Mouse (Mus musculus) megakaryocyte, embryonic 14.5 days (primary cell): ENCODE data around the gene Rbm28. TPM values are rescaled to one million over a fixed set of nuclear protein-coding genes. Genes with fewer than 3 reads are reported as not detected.

Experiments used
- H3K27me3 ChIP-seq: replicated peaks from 2 replicates; pipeline ENCODE3; 2012; ENCODE audit warnings: inconsistent platforms
- H3K36me3 ChIP-seq: replicated peaks from 2 replicates; pipeline ENCODE3; 2012; ENCODE audit warnings: low read length, inconsistent platforms, mixed read lengths
- H3K4me1 ChIP-seq: 2 replicates; pipeline ENCODE4 v1.6.1; 2012; ENCODE audit warnings: inconsistent platforms
- H3K4me3 ChIP-seq: replicated peaks from 2 replicates; pipeline ENCODE3; 2012; ENCODE audit warnings: moderate library complexity, mild to moderate bottlenecking, inconsistent platforms
- H3K9me3 ChIP-seq: 2 replicates; pipeline ENCODE4 v1.6.1; 2012; ENCODE audit warnings: inconsistent platforms
- FLI1 ChIP-seq: IDR thresholded peaks from 2 replicates; pipeline ENCODE4 v1.6.1; 2012; ENCODE audit warnings: low read length, inconsistent platforms, mixed read lengths
- GATA1 ChIP-seq: IDR thresholded peaks from 3 replicates; pipeline ENCODE4 v1.6.1; 2012; ENCODE audit warnings: mixed read lengths, low read length, inconsistent platforms, borderline replicate concordance
- polyA plus RNA-seq: library from polyadenylated mRNA; stranded (reverse); fragments of >175 nt; gene quantifications from 2 replicates; pipeline ENCODE4 v1.2.3, GENCODE M21; 2012; ENCODE audit warnings: low replicate concordance; ENCODE audit not compliant: insufficient read depth

The Rbm28 gene
- polyA plus RNA-seq, 1 experiment, result 10.4 TPM

DNA sequence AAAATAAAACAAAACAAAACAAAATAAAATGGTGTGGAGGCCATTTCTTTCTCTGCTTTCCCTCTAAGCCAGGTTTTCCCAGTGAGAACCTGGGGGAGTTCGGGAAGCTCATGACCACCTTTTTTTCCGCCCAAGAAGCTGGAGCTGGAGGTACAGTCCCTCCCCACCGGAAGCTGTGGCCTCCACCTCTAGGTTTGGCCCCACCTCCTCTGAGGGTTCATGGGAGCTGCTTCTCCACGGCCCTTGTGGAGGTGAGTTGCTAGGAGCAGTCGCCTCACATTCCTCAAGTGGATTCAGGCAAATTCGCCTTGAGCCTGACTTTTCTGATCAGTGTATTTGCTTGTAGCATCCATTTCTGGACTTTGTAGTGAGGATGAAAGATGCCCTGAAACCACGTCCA, 49.0 kb downstream of the Rbm28 start:
- H3K9me3 ChIP-seq, result peaks cover 24% of the 10 kb centered on the region

DNA sequence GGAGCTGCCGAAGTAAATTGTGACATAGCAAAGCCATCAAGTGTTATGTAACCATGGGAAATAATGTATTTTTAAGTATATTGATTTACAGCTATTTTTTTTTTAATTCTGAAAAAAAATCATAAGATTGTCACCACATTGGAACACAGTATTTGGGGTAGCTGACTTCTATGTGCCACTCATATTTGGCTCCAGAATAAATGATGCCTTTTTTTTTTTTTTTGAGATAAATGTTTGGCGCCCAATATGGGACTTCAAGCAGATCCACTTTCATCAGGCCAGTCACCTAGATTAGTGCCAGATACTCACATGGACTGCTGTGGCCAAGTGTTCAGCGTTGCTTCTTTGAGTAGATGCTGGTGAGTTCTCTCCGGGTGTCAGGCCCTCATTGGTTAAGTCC, 53.3 kb downstream of the Rbm28 start:
- H3K4me3 ChIP-seq, result no peak overlapping the region
- TF ChIP-seq GATA1 (no peak), FLI1 (no peak)
- peaks cover 25% of the 10 kb centered on the region for H3K9me3 ChIP-seq
- H3K36me3 ChIP-seq, result no peaks in the 10 kb centered on the region
- peaks cover 6% of the 10 kb centered on the region for H3K27me3 ChIP-seq
- H3K4me1 ChIP-seq, result no peaks in the 10 kb centered on the region

More for the DNA sequence above, 49.0 kb downstream of the Rbm28 start:
- peaks cover 13% of the 10 kb centered on the region for H3K27me3 ChIP-seq
- no peaks in the 10 kb centered on the region for H3K4me1 ChIP-seq
- no peaks in the 10 kb centered on the region for H3K36me3 ChIP-seq
- TF ChIP-seq GATA1 (no peak), FLI1 (no peak)
- no peak overlapping the region for H3K4me3 ChIP-seq

DNA sequence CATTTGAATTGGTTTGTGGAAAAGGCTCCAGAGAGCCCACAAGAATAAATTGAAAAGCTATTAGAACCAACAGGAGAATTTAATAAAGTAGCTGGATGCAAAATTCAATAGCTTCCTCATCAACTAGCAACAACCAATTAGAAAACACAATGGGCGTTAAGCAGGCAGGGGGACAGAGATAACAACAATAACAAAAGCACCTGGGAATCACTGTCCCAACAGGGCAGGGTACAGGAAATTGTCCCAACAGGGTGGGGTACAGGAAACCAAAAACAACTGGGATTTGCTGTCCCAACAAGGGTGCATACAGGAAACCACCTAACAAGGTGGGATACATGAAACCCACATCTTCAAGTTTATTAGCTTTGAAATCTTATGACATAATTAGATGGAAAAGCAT, 56.4 kb downstream of the Rbm28 start:
- Histone ChIP-seq H3K36me3 (no peaks in the 10 kb centered on the region), H3K4me1 (no peaks in the 10 kb centered on the region), H3K4me3 (no peak overlapping the region), H3K9me3 (peaks cover 22% of the 10 kb centered on the region), H3K27me3 (peaks cover 6% of the 10 kb centered on the region)
- TF ChIP-seq FLI1, result no peak

DNA sequence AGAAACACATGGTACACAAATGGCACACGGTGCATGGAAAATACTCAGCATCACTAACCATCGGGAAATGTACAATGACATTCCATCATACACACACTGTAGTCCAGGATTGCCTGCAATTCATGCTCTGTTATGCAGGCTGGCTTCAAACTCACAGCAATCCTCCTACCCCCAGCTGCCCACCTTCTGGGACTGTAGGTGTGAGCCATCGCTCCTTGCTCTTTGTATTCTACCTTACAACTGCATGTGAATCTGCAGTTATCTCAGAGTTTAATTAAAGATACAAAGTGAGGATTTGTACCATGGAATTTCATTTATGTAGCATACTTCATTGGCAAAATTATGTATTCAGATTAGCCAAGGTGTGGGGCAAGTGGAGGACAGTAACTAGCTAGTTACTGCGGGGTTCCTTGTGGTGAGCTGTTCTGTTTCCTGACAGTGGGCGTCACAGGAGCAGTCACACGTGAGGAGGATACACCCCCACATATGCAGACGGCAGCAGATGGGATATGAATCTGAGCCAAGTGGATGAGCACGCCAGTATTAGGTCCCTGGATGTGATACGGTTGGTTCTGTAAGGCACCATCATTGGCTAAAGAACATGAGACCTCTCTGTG, 63.5 kb downstream of the Rbm28 start:
- no peak for TF ChIP-seq FLI1
- no peak for TF ChIP-seq GATA1
- peaks cover 14% of the 10 kb centered on the region for H3K9me3 ChIP-seq
- H3K4me3 ChIP-seq, result no peak overlapping the region
- no peaks in the 10 kb centered on the region for H3K36me3 ChIP-seq
- H3K4me1 ChIP-seq, result no peaks in the 10 kb centered on the region
- H3K27me3 ChIP-seq, result peaks cover 8% of the 10 kb centered on the region

DNA sequence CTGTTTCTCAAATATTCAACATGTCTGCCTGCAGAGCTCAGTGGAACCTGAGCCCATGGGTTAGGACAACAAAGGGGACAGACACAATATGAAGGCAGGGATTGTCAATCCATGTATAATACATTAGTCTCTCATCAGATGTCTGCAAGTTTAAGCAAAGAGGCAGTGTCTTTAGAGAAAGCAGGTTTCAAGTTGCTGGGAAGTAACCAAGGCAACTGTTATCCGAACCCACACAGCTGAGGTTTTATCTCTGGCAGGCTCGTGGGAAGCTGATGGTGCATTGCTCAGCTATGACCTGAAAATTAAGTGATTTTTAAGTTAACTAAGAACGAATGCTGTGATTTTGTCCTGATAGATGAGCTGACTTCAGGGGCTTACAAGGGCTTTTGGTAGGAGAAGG, 64.4 kb downstream of the Rbm28 start:
- H3K27me3 ChIP-seq, result peaks cover 6% of the 10 kb centered on the region
- H3K4me1 ChIP-seq, result no peaks in the 10 kb centered on the region
- no peak for TF ChIP-seq FLI1
- no peak for TF ChIP-seq GATA1
- no peaks in the 10 kb centered on the region for H3K36me3 ChIP-seq
- H3K4me3 ChIP-seq, result no peak overlapping the region
- peaks cover 23% of the 10 kb centered on the region for H3K9me3 ChIP-seq

DNA sequence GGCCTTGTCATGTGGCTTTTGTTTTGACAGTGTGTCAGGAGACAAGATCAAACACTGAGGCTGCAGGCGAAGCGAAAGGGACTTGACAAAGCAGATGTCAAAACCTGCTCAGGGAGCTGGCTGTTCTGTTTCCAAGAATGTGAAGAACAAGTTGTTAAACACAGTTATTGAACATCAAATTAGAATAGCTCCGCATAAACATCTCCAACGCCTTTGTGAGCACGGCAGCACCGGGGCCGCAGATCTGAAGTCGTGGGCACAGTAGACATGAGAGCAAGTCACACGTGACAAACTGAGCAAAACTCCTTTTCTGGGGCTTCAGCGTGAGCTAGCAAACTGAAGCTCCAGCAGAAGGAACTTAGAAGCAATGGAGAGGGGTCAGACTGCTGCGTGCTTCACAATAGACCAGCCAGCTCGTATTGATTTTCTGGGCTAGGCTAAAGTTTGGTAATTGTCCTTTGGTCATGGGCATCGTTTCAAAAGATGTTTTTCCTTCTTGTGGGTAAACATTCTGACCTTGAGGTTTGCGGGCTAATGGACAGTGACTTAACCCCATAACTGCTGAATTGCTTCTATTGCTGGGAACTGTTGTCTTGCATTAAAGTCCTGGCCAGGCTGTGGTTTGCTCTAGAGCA, 65.2 kb downstream of the Rbm28 start:
- no peaks in the 10 kb centered on the region for H3K4me1 ChIP-seq
- no peaks in the 10 kb centered on the region for H3K36me3 ChIP-seq
- no peak overlapping the region for H3K4me3 ChIP-seq
- peaks cover 7% of the 10 kb centered on the region for H3K27me3 ChIP-seq
- no peak for TF ChIP-seq GATA1
- TF ChIP-seq FLI1, result no peak
- peaks cover 23% of the 10 kb centered on the region for H3K9me3 ChIP-seq

DNA sequence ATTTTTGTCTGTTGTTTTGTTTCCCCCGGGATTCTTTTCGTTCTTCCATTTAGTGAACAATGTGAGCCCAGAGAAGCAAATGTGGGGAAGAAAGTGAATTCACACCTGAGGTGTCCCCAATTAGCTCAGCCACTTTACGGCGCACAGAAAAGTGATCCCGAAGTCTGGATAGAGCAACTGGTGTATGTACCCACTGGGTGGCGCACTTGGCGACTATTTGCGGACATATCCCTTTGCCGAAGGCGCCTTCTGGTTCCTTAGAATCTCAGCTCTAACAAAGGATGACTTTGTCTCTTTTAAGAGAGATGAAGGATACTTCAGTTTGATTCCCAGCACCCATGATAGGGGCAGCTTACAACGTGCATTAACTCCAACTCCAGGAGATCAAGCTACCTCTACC, 71.9 kb downstream of the Rbm28 start:
- Histone ChIP-seq H3K9me3 (peaks cover 11% of the 10 kb centered on the region), H3K4me3 (no peak overlapping the region), H3K27me3 (peaks cover 16% of the 10 kb centered on the region), H3K36me3 (no peaks in the 10 kb centered on the region), H3K4me1 (peaks cover 11% of the 10 kb centered on the region)
- TF ChIP-seq GATA1, result no peak
- no peak for TF ChIP-seq FLI1

DNA sequence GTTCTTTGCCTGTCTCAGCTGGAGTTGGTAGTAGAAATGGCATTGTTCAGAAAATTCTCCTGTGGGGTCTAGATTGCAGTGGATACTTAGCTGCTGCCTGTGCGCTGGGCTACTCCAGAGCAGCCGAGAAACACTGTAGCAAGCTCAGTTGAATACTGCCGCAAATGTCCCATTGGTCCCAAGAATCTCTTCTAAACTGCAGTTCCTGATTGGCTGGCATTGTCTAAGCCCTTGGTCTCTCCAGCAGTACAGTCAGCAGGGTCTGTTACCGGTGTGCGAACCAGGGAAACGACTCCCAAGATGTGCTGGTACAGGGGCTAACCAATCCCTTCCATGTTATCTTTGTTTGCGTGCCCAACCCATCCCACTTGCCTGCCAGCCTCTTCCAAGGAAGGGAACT, 72.6 kb downstream of the Rbm28 start:
- no peak for TF ChIP-seq GATA1
- TF ChIP-seq FLI1, result no peak
- no peak overlapping the region for H3K4me3 ChIP-seq
- H3K4me1 ChIP-seq, result peaks cover 12% of the 10 kb centered on the region
- H3K9me3 ChIP-seq, result peaks cover 11% of the 10 kb centered on the region
- H3K27me3 ChIP-seq, result peaks cover 17% of the 10 kb centered on the region
- no peaks in the 10 kb centered on the region for H3K36me3 ChIP-seq

DNA sequence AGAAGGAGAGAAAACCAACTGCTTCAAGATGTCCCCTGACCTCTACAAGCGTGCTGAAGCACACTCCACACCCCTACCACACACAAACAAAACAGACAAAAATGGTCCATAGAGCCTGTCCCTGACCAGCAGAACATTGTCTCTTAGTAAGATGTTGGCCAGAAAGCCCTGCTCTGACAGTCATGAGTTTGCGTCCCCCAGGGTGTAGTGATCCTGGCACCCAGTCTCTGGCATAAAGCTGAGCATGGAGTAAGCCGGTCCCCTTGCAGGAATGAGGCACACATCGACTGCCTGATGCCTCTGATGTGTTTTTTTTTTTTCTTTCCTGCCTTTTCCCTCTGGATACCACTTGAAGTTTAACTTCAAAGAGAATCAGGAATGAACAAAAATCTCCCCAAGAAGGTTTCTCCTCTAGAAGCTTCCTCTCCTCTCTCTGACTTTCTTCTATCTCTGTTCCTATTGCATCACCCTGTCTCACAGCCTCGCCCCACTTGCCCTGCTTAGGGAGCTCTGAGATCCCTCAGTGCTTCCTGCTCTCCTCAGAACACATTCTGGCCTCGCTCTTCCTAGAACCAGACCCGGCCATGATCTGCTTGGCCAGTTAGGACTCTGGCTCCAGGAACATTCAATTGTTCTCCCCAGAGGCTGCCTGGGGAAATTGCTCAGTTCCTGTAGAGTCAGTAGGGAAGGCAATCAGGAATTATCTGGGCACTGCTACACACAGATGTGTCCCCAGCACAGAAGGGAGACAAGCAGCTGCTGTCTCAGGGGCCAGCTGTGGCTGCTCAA, 76.7 kb downstream of the Rbm28 start:
- Histone ChIP-seq H3K36me3 (no peaks in the 10 kb centered on the region), H3K4me3 (no peak overlapping the region), H3K4me1 (peaks cover 8% of the 10 kb centered on the region), H3K9me3 (no peaks in the 10 kb centered on the region), H3K27me3 (peaks cover 15% of the 10 kb centered on the region)
- TF ChIP-seq FLI1 (no peak), GATA1 (no peak)

DNA sequence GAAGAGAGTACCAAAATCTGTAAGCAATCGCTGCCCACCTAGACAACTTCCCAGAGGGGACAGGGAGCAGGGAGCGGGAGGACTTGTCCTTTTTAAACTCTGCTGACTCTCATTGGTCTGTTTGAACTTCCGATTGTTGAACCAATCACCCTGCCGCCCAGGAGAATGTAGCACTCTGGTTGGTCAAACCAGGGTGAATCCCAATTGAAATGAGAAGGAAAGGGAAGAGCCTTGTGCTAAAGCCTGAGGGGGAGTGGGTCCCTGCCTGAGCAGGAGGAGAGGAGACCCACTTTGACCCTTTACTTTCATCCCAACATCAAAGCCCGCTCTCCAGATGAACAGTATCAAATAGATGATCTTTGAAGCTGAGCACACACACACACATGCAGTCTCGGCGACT, 80.4 kb downstream of the Rbm28 start:
- H3K4me1 ChIP-seq, result peaks cover 8% of the 10 kb centered on the region
- no peak overlapping the region for H3K4me3 ChIP-seq
- H3K36me3 ChIP-seq, result no peaks in the 10 kb centered on the region
- TF ChIP-seq FLI1, result no peak
- TF ChIP-seq GATA1, result no peak
- peaks cover 27% of the 10 kb centered on the region for H3K27me3 ChIP-seq
- no peaks in the 10 kb centered on the region for H3K9me3 ChIP-seq
